Mouse (Mus musculus): ENCODE results near the gene Mylpf.

DNA sequence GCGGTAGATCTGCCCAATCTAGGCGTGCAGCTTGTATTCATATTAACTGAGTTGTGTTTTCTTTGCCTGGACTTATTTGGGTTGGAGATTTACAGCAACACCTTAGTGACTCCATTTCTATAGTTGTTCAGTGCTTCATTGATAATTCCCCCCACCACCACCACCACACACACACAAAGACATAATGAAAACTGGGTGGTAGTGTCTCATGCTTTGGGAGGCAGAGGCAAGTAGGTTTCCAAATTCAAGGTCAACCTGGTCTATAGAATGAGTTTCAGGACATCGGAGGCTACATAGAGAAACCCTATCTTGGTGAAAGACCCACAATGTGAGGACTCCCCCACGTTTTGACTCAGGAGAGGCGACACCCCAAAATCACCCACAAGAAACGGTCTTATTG is 15.9 kb downstream of the Mylpf start:
- TF ChIP-seq CTCF (IDR thresholded peaks at IDR 0.05; ENCODE audit: insufficient read depth, low read depth, low read length) (no peak), POLR2A (IDR thresholded peaks at IDR 0.05; ENCODE audit: insufficient read depth, low read depth, low read length) (no peak)
